ENCODE assay signal across 7 mouse cellular contexts in genomic region chr13:34078500-34079280, GRCm38 (mm10). TPM values are rescaled to one million over a fixed set of nuclear protein-coding genes. Genes with fewer than 3 reads are reported as not detected.
A peak's percentile ranks its signal among the peaks of the same experiment; 100 is the strongest.
DNase-seq lines count a peak whose midpoint lies in the region; ATAC-seq and TF ChIP-seq lines count a peak whose summit lies in the region.

No protein-coding gene starts in this region.

- no peak for TF ChIP-seq EP300 in liver, embryonic 14.5 days (IDR thresholded peaks at IDR 0.05; ENCODE audit: low read depth)

- WGBS in spleen, adult 2 months: 16% methylated on average over 16 of the region's 16 CpGs
- WGBS in forebrain, embryonic 15.5 days: 41% methylated on average over 16 of the region's 16 CpGs
- 30% methylated on average over 16 of the region's 16 CpGs for WGBS in liver, embryonic 14.5 days (ENCODE audit: insufficient replicate concordance)

- H3K4me3 ChIP-seq in spleen, adult 2 months (ENCODE audit: extremely low read depth, insufficient read depth, insufficient read length): peak overlapping the region; percentile 83
- peak overlapping the region; percentile 93 for H3K4me3 ChIP-seq in forebrain, embryonic 15.5 days
- peak overlapping the region; percentile 42 to 76; a peak in 2 of 4 replicates for H3K4me3 ChIP-seq in liver, embryonic 14.5 days (ENCODE audit: insufficient read depth in 1 of 2, low read depth in 2 of 2, low read length in 2 of 2)

- no peaks in the 10 kb centered on the region; the same call in 1 of the 2 replicates for H3K36me3 ChIP-seq in spleen, adult 2 months (ENCODE audit: control insufficient read depth, insufficient read depth, low read length)
- H3K36me3 ChIP-seq in forebrain, embryonic 15.5 days: peaks cover 6% of the 10 kb centered on the region; the same call in 1 of the 2 replicates
- no peaks in the 10 kb centered on the region; the same call in 1 of the 2 replicates for H3K36me3 ChIP-seq in liver, embryonic 14.5 days (replicated peaks; ENCODE audit: control insufficient read depth, insufficient read depth, low read depth)

- peaks cover 13% of the 10 kb centered on the region; the same call in 1 of the 2 replicates for H3K4me1 ChIP-seq in spleen, adult 2 months (ENCODE audit: control insufficient read depth, insufficient read depth, insufficient read length)
- H3K4me1 ChIP-seq in forebrain, embryonic 15.5 days: peaks cover 25% of the 10 kb centered on the region
- H3K4me1 ChIP-seq in liver, embryonic 14.5 days (replicated peaks; ENCODE audit: control insufficient read depth in 2 of 2, insufficient read depth in 2 of 2, low read length in 1 of 2): peaks cover 6 to 15% of the 10 kb centered on the region in 2 experiments

- peak; percentile 11; the same call in 1 of the 2 replicates for ATAC-seq in forebrain, embryonic 15.5 days (replicated peaks)
- no peak for ATAC-seq in liver, embryonic 14.5 days (ENCODE audit: insufficient read depth)

- no peaks in the 10 kb centered on the region for H3K27me3 ChIP-seq in spleen, adult 2 months (ENCODE audit: control insufficient read depth, insufficient read depth, low read length)
- H3K27me3 ChIP-seq in forebrain, embryonic 15.5 days: no peaks in the 10 kb centered on the region
- H3K27me3 ChIP-seq in liver, embryonic 14.5 days (ENCODE audit: control insufficient read depth, insufficient read depth, low read length): no peaks in the 10 kb centered on the region

- TF ChIP-seq CTCF in spleen, adult 2 months (IDR thresholded peaks at IDR 0.05; ENCODE audit: extremely low read depth, insufficient read depth, insufficient read length, insufficient replicate concordance): no peak
- no peak for TF ChIP-seq CTCF in liver, embryonic 14.5 days (IDR thresholded peaks at IDR 0.05; ENCODE audit: low read depth)

- H3K9ac ChIP-seq in forebrain, embryonic 15.5 days (replicated peaks): peak overlapping the region; percentile 96; the same call in 1 of the 2 replicates
- H3K9ac ChIP-seq in liver, embryonic 14.5 days (replicated peaks): peak overlapping the region; percentile 84

- no peaks in the 10 kb centered on the region for H3K9me3 ChIP-seq in forebrain, embryonic 15.5 days
- H3K9me3 ChIP-seq in liver, embryonic 14.5 days (ENCODE audit: control insufficient read depth, low read length): no peaks in the 10 kb centered on the region

- no peak for DNase-seq in spleen, adult 2 months (ENCODE audit: low read depth in 1 of 2, low spot score in 2 of 2)
- no peak for DNase-seq in spleen, adult 12 weeks (ENCODE audit: low spot score)
- DNase-seq in liver, embryonic 14.5 days (ENCODE audit: low read depth in 3 of 3, low spot score in 3 of 3): no peak
- no peak for DNase-seq in retina, postnatal 1 day
- DNase-seq in layer of hippocampus, adult 8-10 months (ENCODE audit: low spot score in 2 of 2): no peak
- no peak for DNase-seq in urinary bladder, adult 2 months (ENCODE audit: low spot score)

- H3K27ac ChIP-seq in spleen, adult 2 months (ENCODE audit: insufficient read depth, low read length): no peak overlapping the region
- peak overlapping the region; percentile 86 for H3K27ac ChIP-seq in forebrain, embryonic 15.5 days (replicated peaks)
- no peak overlapping the region for H3K27ac ChIP-seq in liver, embryonic 14.5 days

- no peak for TF ChIP-seq POLR2A in spleen, adult 2 months (IDR thresholded peaks at IDR 0.05; ENCODE audit: low read depth, low read length)

- peak overlapping the region; percentile 86 for H3K4me2 ChIP-seq in forebrain, embryonic 15.5 days (replicated peaks)
- peak overlapping the region; percentile 92 for H3K4me2 ChIP-seq in liver, embryonic 14.5 days (ENCODE audit: low read depth)

RNA-seq across cellular contexts. Expression of gene Tubb2a, which starts 0.9 kb away (rescaled TPM):
- 89.5 and 113 TPM in 2 replicates for polyA plus RNA-seq in spleen, adult 2 months (2012; rRNA removed)
- polyA plus RNA-seq in forebrain, embryonic 15.5 days (2015; fragmentation: Nextera tagmentation; extraction: Ambion mirVana): 1,539 and 1,682 TPM in 2 replicates
- 70.6 and 74.3 TPM in 2 replicates for polyA plus RNA-seq in liver, embryonic 14.5 days (2012; rRNA removed)
- polyA plus RNA-seq in liver, embryonic 14.5 days (2014; fragmentation: Nextera tagmentation; extraction: Ambion mirVana): 44.5 and 53.7 TPM in 2 replicates
- total RNA-seq in layer of hippocampus, adult 8-10 months (2022): 100 to 1,000 TPM; 852 to 915 (median 907) TPM
- 140 and 213 TPM in 2 replicates for polyA plus RNA-seq in urinary bladder, adult 2 months (2012; rRNA removed)

RNA-seq across cellular contexts. Expression of gene Bphl, which starts 41.3 kb away (rescaled TPM):
- 9.7 and 10.1 TPM in 2 replicates for polyA plus RNA-seq in spleen, adult 2 months (2012; rRNA removed)
- 32.9 and 35.9 TPM in 2 replicates for polyA plus RNA-seq in forebrain, embryonic 15.5 days (2015; fragmentation: Nextera tagmentation; extraction: Ambion mirVana)
- 16.0 and 21.9 TPM in 2 replicates for polyA plus RNA-seq in liver, embryonic 14.5 days (2012; rRNA removed)
- polyA plus RNA-seq in liver, embryonic 14.5 days (2014; fragmentation: Nextera tagmentation; extraction: Ambion mirVana): 36.6 and 40.1 TPM in 2 replicates
- 10 to 100 TPM; 43.5 to 64.1 (median 62.3) TPM for total RNA-seq in layer of hippocampus, adult 8-10 months (2022)
- polyA plus RNA-seq in urinary bladder, adult 2 months (2012; rRNA removed): 51.3 and 71.5 TPM in 2 replicates

RNA-seq across cellular contexts. Expression of gene Tubb2b, which starts 51.6 kb away (rescaled TPM):
- polyA plus RNA-seq in spleen, adult 2 months (2012; rRNA removed): 15.1 and 18.3 TPM in 2 replicates
- 920 and 926 TPM in 2 replicates for polyA plus RNA-seq in forebrain, embryonic 15.5 days (2015; fragmentation: Nextera tagmentation; extraction: Ambion mirVana)
- polyA plus RNA-seq in liver, embryonic 14.5 days (2012; rRNA removed): 2.7 and 7.1 TPM in 2 replicates
- 0.29 and 0.49 TPM in 2 replicates for polyA plus RNA-seq in liver, embryonic 14.5 days (2014; fragmentation: Nextera tagmentation; extraction: Ambion mirVana)
- 100 to 1,000 TPM; 198 to 220 (median 215) TPM for total RNA-seq in layer of hippocampus, adult 8-10 months (2022)
- polyA plus RNA-seq in urinary bladder, adult 2 months (2012; rRNA removed): 8.7 and 13.3 TPM in 2 replicates

Comparison
In these comparisons a context has a peak if more than half of its experiments do, and no peak if none do; other contexts are left out.
1. RNA of gene Tubb2b, which starts 51.6 kb away (polyA plus RNA-seq): 920 to 926 TPM in forebrain, embryonic 15.5 days; 15.1 to 18.3 TPM in spleen, adult 2 months, 8.7 to 13.3 TPM in urinary bladder, adult 2 months and 0.29 to 7.1 TPM in liver, embryonic 14.5 days; every median in the first group is over 10 times any median in the second.
2. Peak in every context shown above with its lines, with median percentiles within 50 percentile points of each other: H3K4me3 ChIP-seq.